12 mouse cellular contexts compared by ENCODE assay signal in the genomic region with DNA sequence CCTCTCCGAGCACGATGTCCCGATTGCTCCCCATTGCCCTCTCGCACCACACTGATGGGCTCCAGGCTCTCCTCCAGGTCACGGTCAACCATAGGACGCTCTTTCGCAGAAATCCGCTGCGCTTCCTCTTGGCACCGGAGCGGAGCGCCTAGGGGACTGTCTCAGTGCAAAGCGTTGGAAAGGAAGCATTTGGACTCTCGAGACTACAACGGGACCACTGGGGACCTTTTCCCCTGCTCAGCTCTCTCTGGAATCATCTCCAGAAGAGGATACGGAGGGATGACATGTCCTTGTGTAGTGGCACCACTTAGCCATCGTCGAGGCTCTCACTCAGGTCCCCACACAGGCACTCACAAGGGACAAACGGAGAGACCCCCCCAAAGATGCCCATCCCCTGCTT. TPM values are rescaled to one million over a fixed set of nuclear protein-coding genes. Genes with fewer than 3 reads are reported as not detected.
DNase-seq lines count a peak whose midpoint lies in the region; ATAC-seq and TF ChIP-seq lines count a peak whose summit lies in the region.
"Had no signal": no experiment of that assay in that cellular context is flagged by ENCODE, and none has a peak within 500 bp of the region (broad histone marks: within the 10 kb centered on the region; RNA-seq: fewer than 3 reads in every experiment).

No protein-coding gene starts in this region.

- H3K9ac ChIP-seq in forebrain, embryonic 15.5 days (replicated peaks), result no peak overlapping the region
- no peak overlapping the region for H3K9ac ChIP-seq in intestine, postnatal 0 days (ENCODE audit: low read depth, low read length)

- H3K4me3 ChIP-seq in forebrain, embryonic 15.5 days, result peak overlapping the region; percentile 13
- H3K4me3 ChIP-seq in midbrain, embryonic 10.5 days, result peak overlapping the region; percentile 51
- no peak overlapping the region for H3K4me3 ChIP-seq in intestine, postnatal 0 days (ENCODE audit: low read depth, low read length)

- no peak for ATAC-seq in forebrain, embryonic 15.5 days (replicated peaks)
- no peak for ATAC-seq in megakaryocyte progenitor cell, adult 5-6 weeks (replicated peaks; ENCODE audit: poor library complexity)
- ATAC-seq in intestine, postnatal 0 days, result no peak

- DNase-seq in heart, adult 11 months, result peak; percentile 52
- no peak for DNase-seq in heart, postnatal 4 days
- peak; percentile 21 for DNase-seq in R1 (ENCODE audit: low read depth, low spot score)
- DNase-seq in midbrain, embryonic 10.5 days (ENCODE audit: low spot score), result peak; percentile 35
- no peak for DNase-seq in thymus, adult 18-20 months
- DNase-seq: kidney, adult 11 months; lung, postnatal 4 days; right cerebral cortex, adult 18-20 months had no signal

- H3K9me3 ChIP-seq in forebrain, embryonic 15.5 days, result no peaks in the 10 kb centered on the region
- H3K9me3 ChIP-seq in midbrain, embryonic 10.5 days (replicated peaks), result no peaks in the 10 kb centered on the region
- H3K9me3 ChIP-seq in intestine, postnatal 0 days (ENCODE audit: control insufficient read depth), result no peaks in the 10 kb centered on the region

- peak overlapping the region; percentile 11 for H3K4me2 ChIP-seq in forebrain, embryonic 15.5 days (replicated peaks)
- H3K4me2 ChIP-seq in intestine, postnatal 0 days (replicated peaks; ENCODE audit: low read depth), result no peak overlapping the region

- no peak overlapping the region for H3K27ac ChIP-seq in forebrain, embryonic 15.5 days (replicated peaks)
- H3K27ac ChIP-seq in midbrain, embryonic 10.5 days (replicated peaks), result no peak overlapping the region
- no peak overlapping the region for H3K27ac ChIP-seq in intestine, postnatal 0 days (ENCODE audit: low read depth, low read length)

- TF ChIP-seq CTCF in intestine, postnatal 0 days (IDR thresholded peaks at IDR 0.05; ENCODE audit: low read depth), result no peak

- peaks cover 3% of the 10 kb centered on the region; the same call in 1 of the 2 replicates for H3K36me3 ChIP-seq in forebrain, embryonic 15.5 days
- H3K36me3 ChIP-seq in midbrain, embryonic 10.5 days, result peaks cover 4% of the 10 kb centered on the region; the same call in 1 of the 2 replicates
- peaks cover 5% of the 10 kb centered on the region; the same call in 1 of the 2 replicates for H3K36me3 ChIP-seq in intestine, postnatal 0 days (ENCODE audit: control insufficient read depth, insufficient read depth)

- WGBS in forebrain, embryonic 15.5 days, result 0% methylated on average over 19 of the region's 19 CpGs
- 2% methylated on average over 19 of the region's 19 CpGs for WGBS in midbrain, embryonic 10.5 days
- WGBS in intestine, postnatal 0 days, result 5% methylated on average over 19 of the region's 19 CpGs

- H3K27me3 ChIP-seq in forebrain, embryonic 15.5 days, result peaks cover 60% of the 10 kb centered on the region
- H3K27me3 ChIP-seq in midbrain, embryonic 10.5 days (ENCODE audit: low read depth, poor library complexity, severe bottlenecking), result peaks cover 75% of the 10 kb centered on the region
- H3K27me3 ChIP-seq in intestine, postnatal 0 days (replicated peaks; ENCODE audit: control insufficient read depth, insufficient read depth, low read length), result peaks cover 41% of the 10 kb centered on the region

- peaks cover 18% of the 10 kb centered on the region for H3K4me1 ChIP-seq in forebrain, embryonic 15.5 days
- peaks cover 24% of the 10 kb centered on the region for H3K4me1 ChIP-seq in midbrain, embryonic 10.5 days
- no peaks in the 10 kb centered on the region for H3K4me1 ChIP-seq in intestine, postnatal 0 days (replicated peaks; ENCODE audit: control insufficient read depth, insufficient read depth, low read length)

RNA-seq across cellular contexts. Expression of gene Otop1, which starts 0.7 kb away (rescaled TPM):
- total RNA-seq in heart, postnatal 4 days (2021), result under 1 TPM; 0.36 TPM
- not detected in 2 replicates for polyA plus RNA-seq in forebrain, embryonic 15.5 days (2015; fragmentation: Nextera tagmentation; extraction: Ambion mirVana)
- polyA plus RNA-seq in midbrain, embryonic 10.5 days (2016; fragmentation: Nextera tagmentation; extraction: Ambion mirVana), result 0.10 TPM in 1 of 2 replicates, not detected in the other
- not detected in 2 replicates for total RNA-seq in megakaryocyte progenitor cell, adult 5-6 weeks (2015)
- not detected in 2 replicates for total RNA-seq in megakaryocyte progenitor cell, adult 5-6 weeks (2017)
- polyA plus RNA-seq in intestine, postnatal 0 days (2015; fragmentation: Nextera tagmentation; extraction: Ambion mirVana), result not detected in 2 replicates
- total RNA-seq: left cerebral cortex, postnatal 10 days had no signal

RNA-seq across cellular contexts. Expression of gene Tmem128, which starts 16.5 kb away (rescaled TPM):
- 10 to 100 TPM; 23.8 to 26.3 TPM for total RNA-seq in heart, postnatal 4 days (2021)
- polyA plus RNA-seq in forebrain, embryonic 15.5 days (2015; fragmentation: Nextera tagmentation; extraction: Ambion mirVana), result 94.0 and 95.0 TPM in 2 replicates
- polyA plus RNA-seq in midbrain, embryonic 10.5 days (2016; fragmentation: Nextera tagmentation; extraction: Ambion mirVana), result 83.3 and 89.2 TPM in 2 replicates
- 53.2 and 68.8 TPM in 2 replicates for total RNA-seq in megakaryocyte progenitor cell, adult 5-6 weeks (2015)
- 17.0 and 19.1 TPM in 2 replicates for total RNA-seq in megakaryocyte progenitor cell, adult 5-6 weeks (2017)
- polyA plus RNA-seq in intestine, postnatal 0 days (2015; fragmentation: Nextera tagmentation; extraction: Ambion mirVana), result 77.2 and 83.1 TPM in 2 replicates

RNA-seq across cellular contexts. Expression of gene Drd5, which starts 42.7 kb away (rescaled TPM):
- not detected for total RNA-seq in heart, postnatal 4 days (2021)
- polyA plus RNA-seq in forebrain, embryonic 15.5 days (2015; fragmentation: Nextera tagmentation; extraction: Ambion mirVana), result 0.33 and 0.34 TPM in 2 replicates
- polyA plus RNA-seq in midbrain, embryonic 10.5 days (2016; fragmentation: Nextera tagmentation; extraction: Ambion mirVana), result 0.10 TPM in 1 of 2 replicates, not detected in the other
- total RNA-seq in megakaryocyte progenitor cell, adult 5-6 weeks (2015), result not detected in 2 replicates
- not detected in 2 replicates for total RNA-seq in megakaryocyte progenitor cell, adult 5-6 weeks (2017)
- polyA plus RNA-seq in intestine, postnatal 0 days (2015; fragmentation: Nextera tagmentation; extraction: Ambion mirVana), result not detected in 2 replicates

RNA-seq across cellular contexts. Expression of gene Lyar, which starts 56.2 kb away (rescaled TPM):
- 10 to 100 TPM; 18.5 to 20.0 TPM for total RNA-seq in heart, postnatal 4 days (2021)
- 53.7 and 58.0 TPM in 2 replicates for polyA plus RNA-seq in forebrain, embryonic 15.5 days (2015; fragmentation: Nextera tagmentation; extraction: Ambion mirVana)
- polyA plus RNA-seq in midbrain, embryonic 10.5 days (2016; fragmentation: Nextera tagmentation; extraction: Ambion mirVana), result 137 and 169 TPM in 2 replicates
- total RNA-seq in megakaryocyte progenitor cell, adult 5-6 weeks (2015), result 136 and 137 TPM in 2 replicates
- 137 and 167 TPM in 2 replicates for total RNA-seq in megakaryocyte progenitor cell, adult 5-6 weeks (2017)
- 42.1 and 42.2 TPM in 2 replicates for polyA plus RNA-seq in intestine, postnatal 0 days (2015; fragmentation: Nextera tagmentation; extraction: Ambion mirVana)

RNA-seq across cellular contexts. Expression of gene Zbtb49, which starts 56.2 kb away (rescaled TPM):
- total RNA-seq in heart, postnatal 4 days (2021), result 1 to 10 TPM; 8.0 to 8.2 TPM
- 25.7 and 26.4 TPM in 2 replicates for polyA plus RNA-seq in forebrain, embryonic 15.5 days (2015; fragmentation: Nextera tagmentation; extraction: Ambion mirVana)
- 15.7 and 19.3 TPM in 2 replicates for polyA plus RNA-seq in midbrain, embryonic 10.5 days (2016; fragmentation: Nextera tagmentation; extraction: Ambion mirVana)
- 6.4 and 7.0 TPM in 2 replicates for total RNA-seq in megakaryocyte progenitor cell, adult 5-6 weeks (2015)
- 5.8 and 11.2 TPM in 2 replicates for total RNA-seq in megakaryocyte progenitor cell, adult 5-6 weeks (2017)
- 2.9 and 3.6 TPM in 2 replicates for polyA plus RNA-seq in intestine, postnatal 0 days (2015; fragmentation: Nextera tagmentation; extraction: Ambion mirVana)

Comparison
In these comparisons a context has a peak if more than half of its experiments do, and no peak if none do; other contexts are left out.
1. DNase-seq: peak in heart, adult 11 months (single experiment), R1 (single experiment) and midbrain, embryonic 10.5 days (single experiment); none in heart, postnatal 4 days (single experiment) and thymus, adult 18-20 months (0 of 2).